Mouse (Mus musculus) brain, embryonic 18.5 days (tissue): Measurements from ENCODE around the gene Prox1.
A peak's percentile ranks its signal among the peaks of the same experiment; 100 is the strongest.

Experiments used
- DNase-seq: peaks from one replicate; pipeline ENCODE4 v3.0.0-alpha.2; 2012; ENCODE audit warnings: low read depth, low spot score

Prox1 gene

GRCm38 (mm10) chr1:190143593-190143992 lies 26.9 kb downstream of the Prox1 start:
- no peak for DNase-seq

GRCm38 (mm10) chr1:190142584-190142983 lies 27.9 kb downstream of the Prox1 start:
- no peak for DNase-seq

- DNase-seq, result no peak
Measured at GRCm38 (mm10) chr1:190140519-190140918, 30.0 kb downstream of the Prox1 start.

GRCm38 (mm10) chr1:190139711-190140405 lies 30.7 kb downstream of the Prox1 start:
- no peak for DNase-seq

- no peak for DNase-seq
Measured at GRCm38 (mm10) chr1:190137943-190138342, 32.6 kb downstream of the Prox1 start.

GRCm38 (mm10) chr1:190132897-190133296 lies 37.6 kb downstream of the Prox1 start:
- no peak for DNase-seq

- no peak for DNase-seq
Measured at GRCm38 (mm10) chr1:190130888-190131287, 39.6 kb downstream of the Prox1 start.

- DNase-seq, result no peak
Measured at GRCm38 (mm10) chr1:190129553-190129952, 41.0 kb downstream of the Prox1 start.

- DNase-seq, result no peak
Measured at GRCm38 (mm10) chr1:190128674-190129322, 41.7 kb downstream of the Prox1 start.

- DNase-seq, result no peak
Measured at GRCm38 (mm10) chr1:190127878-190128277, 42.6 kb downstream of the Prox1 start.

- no peak for DNase-seq
Measured at GRCm38 (mm10) chr1:190127163-190127795, 43.2 kb downstream of the Prox1 start.

- no peak for DNase-seq
Measured at GRCm38 (mm10) chr1:190124961-190125739, 45.4 kb downstream of the Prox1 start.

- no peak for DNase-seq
Measured at GRCm38 (mm10) chr1:190123404-190123803, 47.1 kb downstream of the Prox1 start.

GRCm38 (mm10) chr1:190115985-190116384 lies 54.5 kb downstream of the Prox1 start:
- DNase-seq, result no peak

- DNase-seq, result no peak
Measured at GRCm38 (mm10) chr1:190111741-190112140, 58.8 kb downstream of the Prox1 start.

- no peak for DNase-seq
Measured at GRCm38 (mm10) chr1:190107587-190107986, 62.9 kb downstream of the Prox1 start.

GRCm38 (mm10) chr1:190106674-190107420 lies 63.7 kb downstream of the Prox1 start:
- no peak for DNase-seq

GRCm38 (mm10) chr1:190106060-190106459 lies 64.5 kb downstream of the Prox1 start:
- DNase-seq, result no peak

- no peak for DNase-seq
Measured at GRCm38 (mm10) chr1:190093326-190093725, 77.2 kb downstream of the Prox1 start.

GRCm38 (mm10) chr1:190092076-190092475 lies 78.4 kb downstream of the Prox1 start:
- peak; percentile 26 for DNase-seq

GRCm38 (mm10) chr1:190088929-190089328 lies 81.6 kb downstream of the Prox1 start:
- no peak for DNase-seq
